Mouse (Mus musculus) forebrain, embryonic 10.5 days (tissue): Measurements from ENCODE around the gene Slc10a1. TPM values are rescaled to one million over a fixed set of nuclear protein-coding genes. Genes with fewer than 3 reads are reported as not detected.

ENCODE experiments used
- DNase-seq: peaks from one replicate; pipeline ENCODE4 v3.0.0-alpha.2; 2017; ENCODE audit warnings: low spot score; ENCODE audit errors: extremely low spot score
- H3K27ac ChIP-seq: fragments of 300-500 bp; sonication (generic); 2 replicates; pipeline ENCODE4 v1.5.1; 2016; ENCODE audit warnings: mild to moderate bottlenecking
- H3K27me3 ChIP-seq: fragments of 300-500 bp; sonication (generic); 2 replicates; pipeline ENCODE4 v1.6.1; 2016; ENCODE audit warnings: mild to moderate bottlenecking; ENCODE audit not compliant: poor library complexity, severe bottlenecking
- H3K36me3 ChIP-seq: fragments of 300-500 bp; sonication (generic); replicated peaks from 2 replicates; pipeline ENCODE4 v1.6.1; 2016; ENCODE audit warnings: mild to moderate bottlenecking, moderate library complexity
- H3K4me1 ChIP-seq: fragments of 300-500 bp; sonication (generic); 2 replicates; pipeline ENCODE4 v1.6.1; 2016
- H3K4me3 ChIP-seq: fragments of 300-500 bp; sonication (generic); 2 replicates; pipeline ENCODE4 v1.5.1; 2016; ENCODE audit warnings: mild to moderate bottlenecking, moderate library complexity
- H3K9me3 ChIP-seq: fragments of 300-500 bp; sonication (generic); 2 replicates; pipeline ENCODE4 v1.6.1; 2016; ENCODE audit warnings: mild to moderate bottlenecking, moderate library complexity
- WGBS: fragments of 180-500 bp; shearing (Covaris S2); methylation state at CpG from one replicate; pipeline ENCODE4 v1.1.7; 2016; 5-methylcytosine and 5-hydroxymethylcytosine counted together
- polyA plus RNA-seq: library from polyadenylated mRNA; unstranded; fragments of >200 nt; fragmentation: Nextera tagmentation; extraction: Ambion mirVana; gene quantifications from 2 replicates; pipeline ENCODE4 v1.2.1, GENCODE M21; 2016

Gene Slc10a1
- polyA plus RNA-seq, 1 experiment from 2014 or later: 0.79 TPM

DNA sequence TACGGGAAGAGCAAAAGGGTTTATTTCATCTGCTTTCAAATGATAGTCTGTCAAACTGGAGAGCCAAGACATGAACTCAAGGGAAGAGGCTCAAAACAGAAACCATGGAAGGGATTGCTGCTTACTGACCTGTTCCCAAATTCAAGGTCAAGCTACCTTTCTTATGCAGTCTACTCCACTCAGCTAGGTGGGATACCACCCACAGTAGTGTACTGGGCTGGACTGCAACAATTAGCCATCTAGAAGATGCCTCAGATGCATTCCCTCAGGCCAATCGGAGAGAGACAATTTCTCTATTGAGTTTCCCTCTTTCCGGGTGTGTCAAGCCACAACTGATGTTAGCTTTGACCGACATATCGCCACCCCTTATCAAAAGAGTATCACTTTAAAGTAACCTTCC is 47.2 kb downstream of the Slc10a1 start:
- DNase-seq: no peak
- Histone ChIP-seq H3K36me3 (no peaks in the 10 kb centered on the region), H3K27ac (no peak overlapping the region), H3K27me3 (peaks cover 8% of the 10 kb centered on the region; the same call in 1 of the 2 replicates), H3K4me3 (no peak overlapping the region), H3K9me3 (no peaks in the 10 kb centered on the region), H3K4me1 (peaks cover 18% of the 10 kb centered on the region)
- WGBS: 97% methylated on average over 5 of the region's 5 CpGs

- Histone ChIP-seq H3K27ac (no peak overlapping the region), H3K27me3 (peaks cover 2% of the 10 kb centered on the region; the same call in 1 of the 2 replicates), H3K4me3 (no peak overlapping the region), H3K9me3 (no peaks in the 10 kb centered on the region), H3K36me3 (no peaks in the 10 kb centered on the region), H3K4me1 (peaks cover 3% of the 10 kb centered on the region)
- no peak for DNase-seq
- 60% methylated on average over 7 of the region's 7 CpGs for WGBS
Measured at GRCm38 (mm10) chr12:80917764-80918163, 50.7 kb downstream of the Slc10a1 start.

GRCm38 (mm10) chr12:80909631-80910030 is 58.9 kb downstream of the Slc10a1 start:
- Histone ChIP-seq H3K9me3 (no peaks in the 10 kb centered on the region), H3K4me3 (no peak overlapping the region), H3K27ac (no peak overlapping the region), H3K36me3 (no peaks in the 10 kb centered on the region), H3K27me3 (no peaks in the 10 kb centered on the region), H3K4me1 (no peaks in the 10 kb centered on the region)
- WGBS: 89% methylated on average over 8 of the region's 8 CpGs
- DNase-seq: no peak

Other genes with a start within 250 kb of the Slc10a1 start
- gene Ccdc177, start 208.0 kb downstream of the Slc10a1 start, polyA plus RNA-seq: 1.6 and 1.7 TPM in 2 replicates
- gene Susd6, start 178.2 kb downstream of the Slc10a1 start, polyA plus RNA-seq: 11.9 and 13.0 TPM in 2 replicates
- gene Srsf5, start 23.2 kb downstream of the Slc10a1 start, polyA plus RNA-seq: 538 and 563 TPM in 2 replicates
- 14.9 and 15.9 TPM in 2 replicates for gene Smoc1, start 58.1 kb upstream of the Slc10a1 start, polyA plus RNA-seq